Mouse (Mus musculus): ENCODE measurements around the gene Mecr. TPM values are rescaled to one million over a fixed set of nuclear protein-coding genes. Genes with fewer than 3 reads are reported as not detected.

Gene Mecr
- polyA plus RNA-seq, 1 experiment: 22.7 TPM

DNA sequence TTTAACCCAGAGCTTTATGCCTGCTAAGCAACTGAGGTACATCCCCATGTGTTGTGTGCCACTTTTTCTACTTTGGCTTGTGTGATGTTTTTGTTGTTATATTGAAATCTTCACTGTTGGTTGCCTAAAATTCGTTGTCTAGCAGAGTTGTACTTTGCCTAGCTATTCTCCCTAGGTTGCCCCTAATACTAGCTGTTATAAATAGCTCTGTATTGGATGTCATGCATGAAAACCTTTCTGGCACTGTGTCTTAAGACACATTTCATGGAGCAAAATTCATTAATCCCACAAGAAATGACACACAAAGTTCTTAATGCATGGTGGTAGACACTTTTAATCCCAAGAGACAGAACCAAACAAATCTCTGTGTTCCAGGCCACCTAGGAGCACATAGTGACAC is 36.4 kb downstream of the Mecr start:
- WGBS: 49% methylated on average over 1 of the region's 1 CpGs
- Histone ChIP-seq H3K4me3 (replicated peaks; ENCODE audit: extremely low read depth, low read depth, low read length) (no peak overlapping the region), H3K4me1 (ENCODE audit: control insufficient read depth, insufficient read depth, low read length) (peaks cover 37% of the 10 kb centered on the region)
- no peak for TF ChIP-seq POLR2A (IDR thresholded peaks at IDR 0.05; ENCODE audit: borderline replicate concordance, extremely low read depth, low read depth, low read length)
- TF ChIP-seq CTCF (IDR thresholded peaks at IDR 0.05; ENCODE audit: insufficient read depth, low read length): no peak
- no peak for DNase-seq

DNA sequence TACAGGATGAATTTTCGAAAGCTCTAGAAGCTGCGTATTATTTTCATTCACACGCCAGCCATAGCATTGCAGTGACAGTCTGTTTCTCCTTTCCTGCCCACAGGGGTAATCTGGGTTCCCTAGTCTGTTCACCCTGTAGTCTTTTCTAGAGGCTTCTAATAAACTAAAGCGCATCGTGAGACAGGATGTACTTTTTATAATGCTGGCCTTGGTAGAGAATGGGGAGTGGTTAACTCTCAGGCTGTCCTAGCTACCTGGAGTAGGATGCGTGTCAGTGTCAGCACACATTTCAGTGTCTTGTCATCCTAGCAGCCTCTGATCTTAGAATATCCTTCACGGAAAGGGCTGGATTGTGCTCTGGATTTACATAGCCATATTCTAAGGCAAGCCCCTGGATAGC is 38.0 kb downstream of the Mecr start:
- DNase-seq: no peak
- 49% methylated on average over 7 of the region's 7 CpGs for WGBS
- Histone ChIP-seq H3K4me1 (ENCODE audit: control insufficient read depth, insufficient read depth, low read length) (peaks cover 39% of the 10 kb centered on the region), H3K4me3 (replicated peaks; ENCODE audit: extremely low read depth, low read depth, low read length) (no peak overlapping the region)
- TF ChIP-seq POLR2A (IDR thresholded peaks at IDR 0.05; ENCODE audit: borderline replicate concordance, extremely low read depth, low read depth, low read length): no peak
- no peak for TF ChIP-seq CTCF (IDR thresholded peaks at IDR 0.05; ENCODE audit: insufficient read depth, low read length)

- no peak overlapping the region for H3K4me3 ChIP-seq (replicated peaks; ENCODE audit: extremely low read depth, low read depth, low read length)
- WGBS: 33% methylated on average over 6 of the region's 6 CpGs
- TF ChIP-seq POLR2A (IDR thresholded peaks at IDR 0.05; ENCODE audit: borderline replicate concordance, extremely low read depth, low read depth, low read length) (no peak), CTCF (IDR thresholded peaks at IDR 0.05; ENCODE audit: insufficient read depth, low read length) (no peak)
- peaks cover 30% of the 10 kb centered on the region for H3K4me1 ChIP-seq (ENCODE audit: control insufficient read depth, insufficient read depth, low read length)
- DNase-seq: no peak
Observed at GRCm38 (mm10) chr4:131883571-131883970, 40.3 kb downstream of the Mecr start.

- H3K4me1 ChIP-seq (ENCODE audit: control insufficient read depth, insufficient read depth, low read length): peaks cover 26% of the 10 kb centered on the region
- TF ChIP-seq CTCF (IDR thresholded peaks at IDR 0.05; ENCODE audit: insufficient read depth, low read length) (no peak), POLR2A (IDR thresholded peaks at IDR 0.05; ENCODE audit: borderline replicate concordance, extremely low read depth, low read depth, low read length) (no peak)
- WGBS: 58% methylated on average over 6 of the region's 6 CpGs
- DNase-seq: no peak
- no peak overlapping the region for H3K4me3 ChIP-seq (replicated peaks; ENCODE audit: extremely low read depth, low read depth, low read length)
Observed at GRCm38 (mm10) chr4:131885376-131885775, 42.1 kb downstream of the Mecr start.

DNA sequence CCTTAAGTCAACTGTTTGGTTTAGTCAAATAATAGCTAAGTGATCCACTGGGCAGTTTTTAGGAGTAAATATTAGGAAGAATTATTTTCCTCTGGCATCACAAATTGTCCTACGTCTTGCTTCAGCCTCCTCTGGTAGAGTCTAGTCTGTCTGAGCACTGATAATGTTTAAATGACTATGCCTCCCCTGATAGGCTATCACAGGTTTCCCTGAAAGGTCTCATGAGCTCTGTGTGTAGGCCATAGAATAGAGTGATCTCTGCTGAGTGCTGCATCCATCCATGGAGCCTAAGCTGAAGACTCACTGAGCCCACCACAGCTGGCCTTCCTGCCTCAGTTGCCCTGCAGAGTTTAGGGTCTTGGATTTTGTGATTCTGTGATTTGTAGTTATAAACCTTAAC is 45.3 kb downstream of the Mecr start:
- WGBS: 53% methylated on average over 1 of the region's 1 CpGs
- Histone ChIP-seq H3K4me1 (ENCODE audit: control insufficient read depth, insufficient read depth, low read length) (peaks cover 15% of the 10 kb centered on the region), H3K4me3 (replicated peaks; ENCODE audit: extremely low read depth, low read depth, low read length) (no peak overlapping the region)
- no peak for DNase-seq
- TF ChIP-seq POLR2A (IDR thresholded peaks at IDR 0.05; ENCODE audit: borderline replicate concordance, extremely low read depth, low read depth, low read length) (no peak), CTCF (IDR thresholded peaks at IDR 0.05; ENCODE audit: insufficient read depth, low read length) (no peak)

- WGBS: 69% methylated on average over 3 of the region's 3 CpGs
- Histone ChIP-seq H3K4me1 (ENCODE audit: control insufficient read depth, insufficient read depth, low read length) (peaks cover 3% of the 10 kb centered on the region), H3K4me3 (replicated peaks; ENCODE audit: extremely low read depth, low read depth, low read length) (no peak overlapping the region)
- no peak for TF ChIP-seq CTCF (IDR thresholded peaks at IDR 0.05; ENCODE audit: insufficient read depth, low read length)
- no peak for TF ChIP-seq POLR2A (IDR thresholded peaks at IDR 0.05; ENCODE audit: borderline replicate concordance, extremely low read depth, low read depth, low read length)
- DNase-seq: no peak
Observed at GRCm38 (mm10) chr4:131890692-131891091, 47.4 kb downstream of the Mecr start.

DNA sequence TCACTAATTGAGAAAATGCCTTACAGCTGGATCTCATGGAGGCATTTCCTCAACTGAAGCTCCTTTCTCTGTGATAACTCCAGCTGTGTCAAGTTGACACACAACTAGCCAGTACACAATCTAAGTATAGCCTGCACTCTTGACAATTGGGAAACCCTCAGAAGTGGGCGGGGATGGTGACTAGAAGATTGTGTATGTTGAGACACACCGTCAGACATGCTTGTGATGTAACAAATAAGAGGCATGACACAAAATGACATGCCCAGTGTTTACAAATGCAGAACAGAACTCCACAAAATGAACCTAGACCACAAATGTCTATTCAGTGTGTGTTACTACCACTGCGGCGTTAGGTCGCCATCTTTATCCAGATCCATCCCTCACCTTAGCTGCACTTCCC is 53.8 kb downstream of the Mecr start:
- no peak for DNase-seq
- 82% methylated on average over 5 of the region's 5 CpGs for WGBS
- Histone ChIP-seq H3K4me3 (replicated peaks; ENCODE audit: extremely low read depth, low read depth, low read length) (no peak overlapping the region), H3K4me1 (ENCODE audit: control insufficient read depth, insufficient read depth, low read length) (peaks cover 3% of the 10 kb centered on the region)
- TF ChIP-seq CTCF (IDR thresholded peaks at IDR 0.05; ENCODE audit: insufficient read depth, low read length): no peak
- TF ChIP-seq POLR2A (IDR thresholded peaks at IDR 0.05; ENCODE audit: borderline replicate concordance, extremely low read depth, low read depth, low read length): no peak

GRCm38 (mm10) chr4:131897787-131898186 is 54.5 kb downstream of the Mecr start:
- TF ChIP-seq CTCF (IDR thresholded peaks at IDR 0.05; ENCODE audit: insufficient read depth, low read length): no peak
- no peak for TF ChIP-seq POLR2A (IDR thresholded peaks at IDR 0.05; ENCODE audit: borderline replicate concordance, extremely low read depth, low read depth, low read length)
- Histone ChIP-seq H3K4me1 (ENCODE audit: control insufficient read depth, insufficient read depth, low read length) (peaks cover 3% of the 10 kb centered on the region), H3K4me3 (replicated peaks; ENCODE audit: extremely low read depth, low read depth, low read length) (no peak overlapping the region)
- no peak for DNase-seq
- 77% methylated on average over 8 of the region's 8 CpGs for WGBS

GRCm38 (mm10) chr4:131898503-131899179 is 55.4 kb downstream of the Mecr start:
- 75% methylated on average over 12 of the region's 12 CpGs for WGBS
- H3K4me3 ChIP-seq (replicated peaks; ENCODE audit: extremely low read depth, low read depth, low read length): no peak overlapping the region
- peaks cover 3% of the 10 kb centered on the region for H3K4me1 ChIP-seq (ENCODE audit: control insufficient read depth, insufficient read depth, low read length)
- TF ChIP-seq POLR2A (IDR thresholded peaks at IDR 0.05; ENCODE audit: borderline replicate concordance, extremely low read depth, low read depth, low read length) (no peak), CTCF (IDR thresholded peaks at IDR 0.05; ENCODE audit: insufficient read depth, low read length) (no peak)
- no peak for DNase-seq

GRCm38 (mm10) chr4:131899180-131899554 is 55.9 kb downstream of the Mecr start:
- 57% methylated on average over 6 of the region's 6 CpGs for WGBS
- TF ChIP-seq POLR2A (IDR thresholded peaks at IDR 0.05; ENCODE audit: borderline replicate concordance, extremely low read depth, low read depth, low read length) (no peak), CTCF (IDR thresholded peaks at IDR 0.05; ENCODE audit: insufficient read depth, low read length) (no peak)
- no peak overlapping the region for H3K4me3 ChIP-seq (replicated peaks; ENCODE audit: extremely low read depth, low read depth, low read length)
- DNase-seq: no peak
- peaks cover 3% of the 10 kb centered on the region for H3K4me1 ChIP-seq (ENCODE audit: control insufficient read depth, insufficient read depth, low read length)

Measured in lung, adult 2 months (tissue).